Mouse (Mus musculus) lung, embryonic 14.5 days (tissue): ENCODE measurements at regions not wholly inside any gene's neighbourhood (a gene's known extent, or its start where the extent isn't known, plus 50 kb on each side); places are given as distances from the start of the nearest gene placed in this dataset.
A peak's percentile ranks its signal among the peaks of the same experiment; 100 is the strongest.

Source experiments
- ATAC-seq: fragments of 200-750 bp; cut with Nextera tagmentation; 2 replicates; pipeline ENCODE4 v1.8.0; 2017; ENCODE audit warnings: mild to moderate bottlenecking, moderate TSS enrichment, moderate library complexity; ENCODE audit not compliant: insufficient read depth
- DNase-seq: peaks from one replicate; pipeline ENCODE4 v3.0.0-alpha.2; 2015
- H3K27ac ChIP-seq: fragments of 300-500 bp; sonication (generic); 2 replicates; pipeline ENCODE4 v1.5.1; 2014; ENCODE audit warnings: low read depth, mild to moderate bottlenecking, moderate library complexity
- H3K27me3 ChIP-seq: fragments of 300-500 bp; sonication (generic); 2 replicates; pipeline ENCODE4 v1.6.1; 2014; ENCODE audit warnings: low read length, control low read depth; ENCODE audit not compliant: insufficient read depth
- H3K36me3 ChIP-seq: fragments of 300-500 bp; sonication (generic); 2 replicates; pipeline ENCODE4 v1.6.1; 2014; ENCODE audit warnings: control low read depth; ENCODE audit not compliant: insufficient read depth
- H3K4me1 ChIP-seq: fragments of 300-500 bp; sonication (generic); 2 replicates; pipeline ENCODE4 v1.6.1; 2014; ENCODE audit warnings: antibody characterized with exemption, control low read depth; ENCODE audit not compliant: insufficient read depth
- H3K4me2 ChIP-seq: fragments of 300-500 bp; sonication (generic); 2 replicates; pipeline ENCODE4 v1.6.1; 2014; ENCODE audit warnings: mild to moderate bottlenecking
- H3K4me3 ChIP-seq: fragments of 300-500 bp; sonication (generic); 2 replicates; pipeline ENCODE4 v1.5.1; 2014; ENCODE audit warnings: low read depth, low read length
- H3K9ac ChIP-seq: fragments of 300-500 bp; sonication (generic); 2 replicates; pipeline ENCODE4 v1.6.1; 2014
- H3K9me3 ChIP-seq: fragments of 300-500 bp; sonication (generic); 2 replicates; pipeline ENCODE4 v1.6.1; 2016; ENCODE audit warnings: low read depth, low read length, control low read depth
- CTCF ChIP-seq: IDR thresholded peaks from 2 replicates; pipeline ENCODE4 v1.5.1; 2016; ENCODE audit warnings: antibody characterized with exemption, low read depth
- WGBS: fragments of 180-500 bp; shearing (Covaris S2); extraction: QIAGEN DNeasy Blood & Tissue Kit; methylation state at CpG from one replicate; pipeline ENCODE4 v1.1.7; 2014; 5-methylcytosine and 5-hydroxymethylcytosine counted together

DNA sequence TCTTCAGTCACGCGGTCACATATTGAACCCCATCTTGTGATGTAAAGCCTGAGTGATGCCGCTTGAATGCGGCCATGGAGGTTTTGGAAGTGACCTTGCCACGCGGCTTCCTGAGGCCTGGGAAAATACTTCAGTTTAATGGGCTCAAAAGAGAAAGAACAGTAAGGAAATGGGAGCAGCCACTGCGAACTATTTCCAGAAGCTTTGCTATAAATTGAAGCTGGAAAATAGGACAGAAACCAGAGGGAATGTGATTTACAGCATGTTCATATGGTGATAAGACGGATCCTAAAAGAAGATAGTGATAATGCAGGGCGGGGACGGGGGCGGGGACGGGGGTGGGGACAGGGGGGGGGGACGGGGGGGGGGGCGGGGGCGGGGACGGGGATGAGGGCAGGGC lies 52.7 kb upstream of the Trpc4 start:
- WGBS: 78% methylated on average over 9 of the region's 16 CpGs
- no peak overlapping the region for H3K27ac ChIP-seq
- no peak for ATAC-seq

GRCm38 (mm10) chr3:54083634-54084033 lies 72.2 kb upstream of the Trpc4 start:
- no peak overlapping the region for H3K27ac ChIP-seq

More for the DNA sequence above, 52.7 kb upstream of the Trpc4 start:
- Histone ChIP-seq H3K4me3 (no peak overlapping the region), H3K9ac (no peak overlapping the region), H3K4me1 (no peaks in the 10 kb centered on the region), H3K4me2 (no peak overlapping the region), H3K27me3 (no peaks in the 10 kb centered on the region), H3K36me3 (no peaks in the 10 kb centered on the region), H3K9me3 (no peaks in the 10 kb centered on the region)
- no peak for DNase-seq
- TF ChIP-seq CTCF: no peak

GRCm38 (mm10) chr3:54076461-54076860 lies 79.4 kb upstream of the Trpc4 start:
- no peaks in the 10 kb centered on the region for H3K36me3 ChIP-seq
- no peak for TF ChIP-seq CTCF
- no peaks in the 10 kb centered on the region for H3K27me3 ChIP-seq
- no peaks in the 10 kb centered on the region for H3K4me1 ChIP-seq
- no peaks in the 10 kb centered on the region for H3K9me3 ChIP-seq
- H3K9ac ChIP-seq: no peak overlapping the region
- no peak overlapping the region for H3K27ac ChIP-seq
- no peak for DNase-seq
- H3K4me3 ChIP-seq: no peak overlapping the region
- no peak overlapping the region for H3K4me2 ChIP-seq
- WGBS: 52% methylated on average over 5 of the region's 5 CpGs
- ATAC-seq: no peak

More at GRCm38 (mm10) chr3:54083634-54084033, 72.2 kb upstream of the Trpc4 start:
- ATAC-seq (no peak), DNase-seq (no peak)
- Histone ChIP-seq H3K4me2 (no peak overlapping the region), H3K36me3 (no peaks in the 10 kb centered on the region), H3K27me3 (no peaks in the 10 kb centered on the region), H3K9ac (no peak overlapping the region), H3K9me3 (no peaks in the 10 kb centered on the region), H3K4me1 (no peaks in the 10 kb centered on the region), H3K4me3 (no peak overlapping the region)
- 53% methylated on average over 6 of the region's 6 CpGs for WGBS
- no peak for TF ChIP-seq CTCF

DNA sequence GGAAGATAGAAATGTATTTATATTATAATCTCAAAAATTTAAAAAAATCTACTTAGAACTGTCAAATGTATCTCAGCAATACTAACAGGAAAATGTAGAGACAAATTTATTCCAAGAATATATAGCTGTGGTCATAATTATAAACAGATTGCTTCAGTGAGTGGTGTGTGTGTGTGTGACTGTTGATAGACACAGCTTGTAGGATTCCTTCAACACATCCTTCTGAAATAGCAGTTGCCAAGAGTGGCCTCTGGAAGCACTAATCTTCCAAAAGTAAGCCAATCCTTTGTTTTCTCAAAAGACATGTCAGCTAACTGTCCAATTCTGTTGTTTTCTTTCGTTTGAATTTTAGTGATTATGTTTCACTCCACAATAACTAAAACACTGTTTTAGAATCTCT lies 95.2 kb upstream of the Trpc4 start:
- H3K9ac ChIP-seq: no peak overlapping the region
- no peak for TF ChIP-seq CTCF
- peak; percentile 71; the same call in 1 of the 2 replicates for ATAC-seq
- H3K4me3 ChIP-seq: no peak overlapping the region
- no peaks in the 10 kb centered on the region for H3K4me1 ChIP-seq
- H3K9me3 ChIP-seq: no peaks in the 10 kb centered on the region
- no peak overlapping the region for H3K4me2 ChIP-seq
- no peaks in the 10 kb centered on the region for H3K36me3 ChIP-seq
- DNase-seq: peak; percentile 68
- H3K27me3 ChIP-seq: no peaks in the 10 kb centered on the region
- WGBS: 45% methylated on average over 1 of the region's 1 CpGs
- H3K27ac ChIP-seq: 0 out of 2 replicates have a peak overlapping the region, but pooled peaks have one; percentile 6

GRCm38 (mm10) chr3:54054376-54054775 lies 101.5 kb upstream of the Trpc4 start:
- H3K4me2 ChIP-seq: no peak overlapping the region
- ATAC-seq (no peak), DNase-seq (no peak)
- 76% methylated on average over 7 of the region's 7 CpGs for WGBS
- no peaks in the 10 kb centered on the region for H3K9me3 ChIP-seq
- H3K4me3 ChIP-seq: no peak overlapping the region
- TF ChIP-seq CTCF: no peak
- no peaks in the 10 kb centered on the region for H3K27me3 ChIP-seq
- H3K4me1 ChIP-seq: no peaks in the 10 kb centered on the region
- H3K36me3 ChIP-seq: no peaks in the 10 kb centered on the region
- no peak overlapping the region for H3K9ac ChIP-seq
- H3K27ac ChIP-seq: no peak overlapping the region

GRCm38 (mm10) chr3:54049370-54049769 lies 106.5 kb upstream of the Trpc4 start:
- Histone ChIP-seq H3K9me3 (no peaks in the 10 kb centered on the region), H3K27me3 (no peaks in the 10 kb centered on the region), H3K4me3 (no peak overlapping the region), H3K9ac (no peak overlapping the region), H3K4me1 (no peaks in the 10 kb centered on the region), H3K27ac (no peak overlapping the region), H3K36me3 (no peaks in the 10 kb centered on the region), H3K4me2 (no peak overlapping the region)
- DNase-seq (no peak), ATAC-seq (no peak)
- 46% methylated on average over 2 of the region's 2 CpGs for WGBS
- TF ChIP-seq CTCF: no peak

GRCm38 (mm10) chr3:54048091-54048670 lies 107.7 kb upstream of the Trpc4 start:
- no peak for ATAC-seq
- no peak for TF ChIP-seq CTCF

GRCm38 (mm10) chr3:54027365-54027764 lies 128.5 kb upstream of the Trpc4 start:
- no peak for TF ChIP-seq CTCF
- no peaks in the 10 kb centered on the region for H3K36me3 ChIP-seq
- 58% methylated on average over 4 of the region's 4 CpGs for WGBS
- H3K9me3 ChIP-seq: no peaks in the 10 kb centered on the region
- no peak overlapping the region for H3K4me2 ChIP-seq
- no peaks in the 10 kb centered on the region for H3K4me1 ChIP-seq
- ATAC-seq (no peak), DNase-seq (no peak)
- no peak overlapping the region for H3K9ac ChIP-seq
- no peaks in the 10 kb centered on the region for H3K27me3 ChIP-seq
- no peak overlapping the region for H3K27ac ChIP-seq
- no peak overlapping the region for H3K4me3 ChIP-seq

More at GRCm38 (mm10) chr3:54048091-54048670, 107.7 kb upstream of the Trpc4 start:
- H3K9me3 ChIP-seq: no peaks in the 10 kb centered on the region
- H3K36me3 ChIP-seq: no peaks in the 10 kb centered on the region
- WGBS: 63% methylated on average over 3 of the region's 3 CpGs
- no peaks in the 10 kb centered on the region for H3K4me1 ChIP-seq
- H3K9ac ChIP-seq: no peak overlapping the region
- H3K4me2 ChIP-seq: no peak overlapping the region
- no peak overlapping the region for H3K27ac ChIP-seq
- H3K4me3 ChIP-seq: no peak overlapping the region
- H3K27me3 ChIP-seq: no peaks in the 10 kb centered on the region
- DNase-seq: no peak
